Mouse (Mus musculus) embryo, embryonic 9.5 days (tissue): Measurements from ENCODE around the gene Fuom.
"Not testable (repeated sequence)": the region's sequence is repeated elsewhere in the genome, so short reads cannot be mapped to it uniquely, and the experiment has no call there.

Source experiments
- DNase-seq: peaks from one replicate; pipeline ENCODE4 v3.0.0-alpha.2; 2017; ENCODE audit errors: extremely low spot score

The Fuom gene

DNA sequence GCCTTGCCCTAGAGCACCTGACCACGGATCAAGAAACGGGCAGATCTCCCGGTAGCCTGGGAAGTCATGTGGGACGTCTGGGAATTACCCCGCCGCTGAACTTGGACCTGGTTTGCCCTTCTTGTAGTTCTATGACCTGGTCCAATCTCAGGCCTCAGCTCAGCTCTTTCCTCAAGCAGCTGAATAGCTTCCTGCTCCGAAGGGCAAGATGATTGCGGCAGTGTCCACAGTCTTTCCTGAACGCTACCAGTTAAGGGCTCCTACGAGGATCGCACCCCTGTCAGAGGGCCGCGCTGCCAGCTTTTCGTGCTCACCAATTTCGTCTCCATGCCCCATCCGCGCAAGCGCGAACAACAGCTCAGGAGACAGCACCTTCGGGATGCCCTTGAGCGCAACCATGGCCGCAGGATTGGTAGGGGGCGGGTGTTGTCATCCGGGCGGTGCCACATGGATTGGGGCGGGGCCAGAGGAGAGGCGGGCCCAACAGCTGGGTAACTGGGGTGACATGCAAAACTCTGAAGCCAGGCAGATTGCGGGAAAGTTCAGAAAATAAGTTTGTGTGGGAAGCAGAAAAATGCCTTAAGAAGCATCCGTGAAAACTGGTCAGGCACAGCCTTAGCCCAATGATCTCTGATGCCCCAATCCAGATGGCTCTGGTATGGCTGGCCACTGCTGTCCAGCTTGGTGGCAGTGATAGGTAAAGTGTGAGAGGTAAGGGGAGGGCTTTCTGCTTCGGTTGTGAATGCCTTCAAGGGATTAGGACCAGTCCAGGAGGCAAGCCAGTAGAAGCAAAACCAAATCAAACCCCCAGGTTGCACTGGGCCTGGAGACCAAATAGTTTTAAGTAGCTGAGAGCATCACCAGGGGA, at the start of gene Fuom:
Gene Fuom, minus strand, starts transcription at position 449 of the 868 bp plus-strand sequence.
- DNase-seq, result peak; percentile 75

DNA sequence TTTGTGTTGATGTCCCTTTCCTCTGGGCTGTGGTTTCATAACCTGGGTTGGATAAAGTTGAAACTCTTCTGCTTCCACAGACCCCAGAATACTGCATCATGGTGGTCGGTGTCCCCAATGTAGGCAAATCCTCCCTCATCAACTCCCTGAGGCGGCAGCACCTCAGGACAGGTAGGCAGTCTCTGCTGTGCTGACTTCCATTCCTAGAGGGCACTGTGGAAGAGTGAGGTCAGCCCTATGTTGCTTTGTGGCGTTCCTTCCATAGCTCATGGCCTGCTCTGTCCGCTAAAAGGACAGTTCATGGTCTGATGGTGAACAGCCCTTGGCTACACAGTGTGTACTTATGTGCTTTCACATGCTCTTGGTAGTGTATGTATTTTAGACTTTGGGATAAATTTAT, 42.3 kb upstream of the Fuom start:
- DNase-seq, result no peak

DNA sequence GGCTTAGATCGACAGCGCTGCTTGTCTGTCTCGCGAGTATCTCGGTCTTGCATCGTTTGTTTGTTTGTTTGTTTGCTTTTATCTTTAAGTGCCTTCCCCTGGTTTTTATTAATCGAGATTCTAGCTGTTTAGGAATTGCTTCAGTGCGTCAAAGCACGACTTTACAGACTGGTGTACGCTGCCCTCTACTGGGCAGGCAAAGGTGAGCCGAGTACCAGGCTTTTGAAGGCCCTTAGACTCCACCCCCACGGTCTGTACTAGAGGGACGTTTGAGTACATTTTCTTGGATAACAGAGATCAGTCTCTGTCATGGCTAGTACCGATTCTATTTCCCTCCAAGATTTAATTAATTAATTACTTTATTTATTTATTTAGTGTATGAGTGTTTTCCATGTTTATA, 39.1 kb upstream of the Fuom start:
- DNase-seq, result peak; percentile 47

DNA sequence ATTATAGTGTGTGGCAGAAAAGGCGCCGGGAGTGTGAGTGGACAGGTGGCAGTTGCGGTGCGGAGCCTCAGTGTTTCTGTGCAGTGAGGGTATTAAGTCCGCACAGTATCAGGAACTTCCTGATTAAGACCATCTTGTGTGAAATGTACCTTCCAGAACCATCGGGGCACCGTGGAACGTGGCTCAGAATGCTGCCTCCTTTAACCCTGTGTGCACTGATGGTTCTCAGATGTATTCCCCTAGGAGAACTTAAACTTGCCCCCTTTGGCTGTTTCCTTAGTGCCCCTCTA, 35.7 kb upstream of the Fuom start:
- DNase-seq, result no peak

DNA sequence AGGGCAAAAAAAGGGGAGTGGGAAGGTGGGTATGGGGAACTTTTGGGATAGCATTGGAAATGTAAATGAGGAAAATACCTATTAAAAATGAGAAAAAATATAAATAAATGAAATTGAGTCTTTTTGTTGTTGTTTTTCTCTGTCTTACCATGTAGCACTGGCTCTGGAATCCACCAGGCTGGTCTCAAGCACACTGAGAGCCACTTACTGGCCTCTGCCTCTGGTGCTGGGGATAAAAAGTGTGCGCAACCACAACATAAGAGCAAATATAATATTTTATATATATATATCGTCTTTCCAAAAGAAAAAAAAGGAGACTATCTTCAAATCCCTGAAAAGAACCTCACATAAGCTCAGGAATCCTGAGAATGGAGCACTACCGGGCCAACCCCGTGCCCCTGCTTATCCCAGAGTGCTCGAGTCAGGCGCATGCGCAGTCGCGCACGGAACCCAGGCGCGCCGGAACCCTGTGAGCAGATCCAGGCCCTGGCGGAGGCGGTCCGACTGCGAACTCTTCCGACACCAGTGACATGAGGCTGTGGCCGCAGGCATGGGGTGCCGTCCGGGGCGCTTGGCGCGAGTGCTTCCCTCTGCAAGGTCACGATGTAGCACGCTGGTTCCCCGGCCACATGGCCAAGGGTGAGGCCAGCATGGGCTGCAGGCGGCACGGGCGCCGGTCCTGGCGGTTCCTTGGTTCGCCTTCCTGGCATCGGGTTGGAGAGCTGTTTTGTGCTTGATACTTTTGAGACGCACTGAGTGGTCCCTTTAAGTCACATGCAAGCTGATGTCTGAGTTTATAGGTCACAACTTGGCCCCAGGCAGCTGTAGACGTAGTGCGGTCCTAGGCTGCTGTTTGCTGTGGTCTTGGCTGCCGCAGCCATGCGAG, 35.1 kb upstream of the Fuom start, which contains the start of gene Mtg1:
Gene Mtg1, plus strand, starts transcription at position 430 of the 886 bp plus-strand sequence.
- peak; percentile 95 for DNase-seq

DNA sequence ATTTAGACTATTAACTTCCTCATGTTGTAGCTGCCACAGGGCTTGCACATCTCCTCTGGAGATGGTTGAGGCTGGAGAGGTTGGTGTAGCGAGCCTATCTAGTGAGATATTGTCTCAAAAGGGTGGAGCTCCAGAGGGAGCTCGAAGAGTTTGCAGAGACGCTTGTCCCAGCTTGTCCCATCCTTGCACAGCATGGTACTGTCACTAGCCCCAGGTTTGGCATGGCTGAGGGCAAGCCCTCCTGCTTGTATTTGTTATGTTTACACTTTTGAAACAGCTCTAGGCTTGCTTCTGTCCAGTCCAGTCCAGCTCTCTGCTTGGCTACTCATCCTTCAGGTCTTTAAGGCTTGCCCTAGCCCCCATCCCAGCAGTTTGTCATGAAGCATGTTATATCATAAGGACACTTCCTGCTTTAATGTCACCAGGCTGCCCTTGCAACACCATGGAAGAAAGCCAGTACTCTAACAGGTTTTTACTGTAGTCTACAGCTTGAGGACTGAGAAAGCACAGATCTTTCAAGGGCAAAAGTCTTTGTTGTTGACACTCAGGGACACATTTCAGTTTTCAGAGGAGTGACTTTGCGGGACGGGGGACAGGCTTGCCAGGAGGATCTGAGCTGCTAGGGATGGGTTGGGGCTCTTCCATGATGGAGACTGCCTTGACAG, 33.0 kb upstream of the Fuom start:
- no peak for DNase-seq

DNA sequence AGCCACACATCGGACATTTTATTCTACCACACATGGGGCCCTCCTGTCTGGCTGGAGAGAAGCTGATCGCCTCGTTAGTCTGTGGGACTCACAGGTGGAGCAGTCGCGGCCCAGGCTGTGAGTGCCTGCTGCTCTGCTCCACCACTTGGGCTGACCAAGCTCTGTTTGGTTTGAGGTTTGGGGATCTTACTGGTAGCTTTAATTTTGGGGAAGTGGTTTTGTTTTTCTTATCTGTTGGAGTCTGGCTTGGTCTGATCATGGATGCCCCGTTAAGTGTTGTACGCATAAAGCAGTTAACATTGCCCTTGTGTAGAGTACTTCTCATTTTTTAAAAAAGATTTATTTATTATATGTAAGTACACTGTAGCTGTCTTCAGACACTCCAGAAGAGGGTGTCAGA, 31.8 kb upstream of the Fuom start:
- DNase-seq, result not testable (repeated sequence)

DNA sequence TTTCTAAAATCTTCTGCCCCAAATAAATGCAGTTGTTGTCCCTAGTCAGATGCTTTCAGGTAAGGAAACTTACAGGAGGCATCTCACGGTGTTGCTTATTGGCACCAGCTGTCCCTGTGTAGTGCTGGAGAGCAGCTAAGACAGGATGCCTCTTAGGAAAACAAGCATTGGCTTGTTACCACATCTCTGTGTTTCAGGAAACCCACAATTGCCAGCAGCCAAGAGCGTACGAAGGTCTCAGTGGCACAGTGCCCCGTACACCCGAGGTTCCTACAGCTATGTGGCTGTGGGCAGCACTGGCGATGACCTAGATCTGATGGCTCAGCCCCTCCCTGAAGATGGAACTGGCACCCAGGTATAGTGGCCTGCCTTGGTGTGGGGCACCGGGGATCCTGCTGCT, 29.9 kb upstream of the Fuom start:
- DNase-seq, result not testable (repeated sequence)

DNA sequence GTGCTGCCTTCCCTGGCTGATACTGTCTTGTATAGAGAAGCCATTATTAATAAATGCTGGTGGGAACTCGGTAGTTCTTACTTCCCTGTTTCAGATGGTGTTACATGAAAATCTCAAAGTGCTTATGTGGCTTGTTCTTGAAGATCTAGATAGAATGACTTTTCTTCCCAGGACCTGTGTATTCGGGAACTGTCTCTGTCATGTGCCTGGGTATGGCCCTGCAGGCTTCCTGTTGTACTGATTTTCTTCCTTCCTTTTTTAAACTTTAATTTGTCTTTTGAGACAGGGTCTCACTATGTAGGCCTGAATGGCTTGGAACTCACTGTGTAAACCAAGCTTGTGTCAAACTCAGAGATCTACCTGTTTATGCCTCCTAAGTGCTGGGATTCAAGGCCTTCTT, 25.7 kb upstream of the Fuom start:
- DNase-seq, result no peak

DNA sequence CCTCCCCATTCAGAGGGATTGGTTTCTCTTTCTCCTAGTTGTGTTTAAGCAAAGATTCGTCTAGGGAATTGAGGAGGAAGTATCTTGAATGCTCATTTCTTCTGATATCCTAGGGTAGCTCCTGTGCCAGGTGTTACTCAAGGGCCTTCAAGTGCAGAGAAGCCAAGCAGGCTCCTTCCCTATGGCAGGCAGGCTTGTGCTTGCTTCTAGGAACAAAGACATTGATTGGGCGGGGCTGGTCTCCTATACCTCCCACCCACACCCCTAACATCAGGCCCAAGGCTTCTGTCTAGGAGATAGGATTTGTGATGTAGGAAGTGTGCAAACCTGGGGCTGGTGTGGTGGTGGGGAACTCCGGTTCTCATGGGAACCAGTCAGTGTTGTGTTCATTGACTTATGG, 24.7 kb upstream of the Fuom start:
- DNase-seq, result no peak

DNA sequence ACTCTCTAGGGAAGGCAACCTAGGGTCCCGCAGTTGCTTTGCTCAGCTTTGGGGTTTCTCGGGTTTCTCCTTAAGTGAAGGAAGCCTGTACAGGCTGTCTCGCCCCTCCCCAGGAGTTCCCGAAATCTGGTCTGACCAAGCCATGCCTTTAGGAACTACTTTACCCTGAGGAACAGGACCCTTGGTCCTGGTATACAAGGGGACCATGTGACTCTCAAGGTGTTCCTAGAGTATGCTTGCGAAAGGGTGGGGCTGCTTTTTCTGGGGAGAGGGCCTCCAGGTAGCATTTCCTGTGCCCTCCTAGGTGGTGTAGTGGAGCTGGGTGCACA, 23.7 kb upstream of the Fuom start:
- DNase-seq, result no peak

DNA sequence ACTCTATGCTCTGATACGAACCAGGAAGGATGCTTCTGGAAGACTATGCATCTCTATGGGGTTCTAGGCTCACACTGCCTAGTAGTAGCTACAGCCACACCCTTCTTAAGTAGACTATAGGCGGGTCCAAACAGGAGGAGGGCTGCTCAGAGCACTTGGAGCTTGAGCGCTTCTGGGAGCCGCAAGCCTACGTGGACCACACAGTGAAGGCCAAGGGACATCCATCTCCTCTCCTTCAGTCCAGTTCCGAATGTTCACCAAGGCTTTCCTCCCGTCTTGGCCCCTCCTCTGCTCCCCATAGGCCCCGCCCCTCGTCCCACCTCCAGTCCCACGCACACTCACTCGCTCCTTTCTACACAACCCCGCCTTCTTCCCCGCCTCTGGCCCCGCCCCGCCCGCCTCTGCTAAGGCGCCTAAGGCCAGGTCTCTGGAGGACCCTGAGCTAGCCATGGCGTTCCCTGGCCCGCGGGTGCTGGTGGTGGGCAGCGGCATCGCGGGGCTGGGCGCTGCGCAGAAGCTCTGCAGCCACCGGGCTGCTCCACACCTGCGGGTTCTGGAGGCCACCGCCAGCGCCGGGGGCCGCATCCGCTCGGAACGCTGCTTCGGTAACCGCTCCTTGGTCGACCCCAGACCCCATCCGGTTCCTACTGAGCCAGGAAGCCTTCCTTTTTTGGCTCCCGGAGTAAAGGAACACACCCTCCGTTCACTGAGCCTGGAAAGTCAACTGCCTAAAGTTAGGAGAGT, 23.2 kb upstream of the Fuom start:
- DNase-seq, result peak; percentile 97

DNA sequence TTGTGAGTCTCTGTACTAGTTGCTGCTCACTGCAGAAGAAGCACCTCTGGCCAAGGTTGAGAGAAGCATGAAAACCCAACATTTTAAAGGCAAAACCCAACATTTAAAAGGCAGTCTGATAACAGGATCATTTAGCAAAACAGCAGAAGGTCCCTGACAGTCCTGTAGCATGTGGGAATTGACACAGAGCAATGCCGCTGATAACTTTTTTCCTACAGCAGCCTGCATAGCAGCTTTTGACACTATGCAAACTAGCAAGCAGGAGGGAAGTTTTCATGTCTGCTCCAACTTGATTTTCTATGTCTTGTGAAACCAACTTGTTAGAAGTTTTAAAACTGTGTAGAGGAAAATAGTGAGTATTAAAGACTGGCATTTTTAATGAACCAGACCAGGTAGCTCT, 22.1 kb upstream of the Fuom start:
- no peak for DNase-seq

DNA sequence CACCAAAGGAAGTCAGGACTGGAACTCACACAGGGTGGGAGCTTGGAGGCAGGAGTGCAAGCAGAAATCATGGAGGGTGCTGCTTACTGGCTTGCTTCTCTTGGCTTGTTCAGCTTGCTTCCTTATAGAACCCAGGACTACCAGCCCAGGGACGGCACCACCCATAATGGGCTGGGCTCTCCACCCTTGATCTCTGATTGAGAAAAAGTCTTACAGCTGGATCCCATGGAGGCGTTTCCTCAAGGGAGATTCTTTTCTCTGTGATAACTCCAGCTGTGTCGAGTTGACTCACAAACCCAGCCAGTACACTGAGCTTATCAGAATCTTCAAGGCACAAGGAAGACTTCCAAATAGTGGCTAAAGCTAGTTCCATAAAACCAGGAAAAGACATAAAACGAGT, 20.5 kb upstream of the Fuom start:
- DNase-seq, result no peak

DNA sequence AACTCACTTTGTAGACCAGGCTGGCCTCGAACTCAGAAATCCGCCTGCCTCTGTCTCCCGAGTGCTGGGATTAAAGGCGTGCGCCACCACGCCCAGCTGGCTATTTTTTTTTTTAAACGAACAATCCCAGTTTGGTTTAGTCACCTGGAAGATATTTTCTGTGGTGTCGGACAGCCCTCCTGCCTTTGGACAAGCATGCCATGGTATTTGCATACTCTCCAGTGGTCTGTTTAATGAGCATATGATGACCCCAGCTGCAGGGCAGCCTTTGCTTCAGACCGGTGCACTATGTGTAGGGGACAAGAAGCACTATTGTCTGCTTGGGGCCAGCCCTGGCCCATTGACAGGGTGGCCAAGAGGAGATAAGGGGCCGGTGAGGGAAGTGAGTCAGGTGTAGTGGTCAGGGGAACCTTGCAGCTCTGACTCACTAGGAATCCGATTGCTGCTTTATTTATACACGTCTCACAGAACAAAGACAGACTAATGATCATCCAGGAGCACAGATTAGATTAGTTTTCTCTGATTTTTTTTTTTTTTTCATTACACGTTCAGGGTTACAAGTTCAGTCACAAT, 19.2 kb upstream of the Fuom start:
- no peak for DNase-seq

DNA sequence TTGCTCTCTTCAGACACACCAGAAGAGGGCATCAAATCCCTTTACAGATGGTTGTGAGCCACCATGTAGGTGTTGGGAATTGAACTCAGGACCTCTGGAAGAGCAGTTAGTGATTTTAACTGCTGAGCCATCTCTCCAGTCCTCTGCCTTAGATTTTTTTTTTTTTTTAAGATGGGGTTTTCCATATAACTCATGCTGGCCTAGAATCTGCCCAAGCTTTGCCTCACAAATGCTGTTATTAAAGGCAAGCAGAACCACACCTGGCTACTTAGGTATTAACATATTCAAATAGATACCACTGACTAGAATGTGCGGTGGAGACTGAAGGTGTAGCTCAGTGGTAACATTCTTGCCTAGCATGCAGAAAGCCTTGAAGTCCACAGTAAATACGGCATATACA, 18.2 kb upstream of the Fuom start:
- no peak for DNase-seq

DNA sequence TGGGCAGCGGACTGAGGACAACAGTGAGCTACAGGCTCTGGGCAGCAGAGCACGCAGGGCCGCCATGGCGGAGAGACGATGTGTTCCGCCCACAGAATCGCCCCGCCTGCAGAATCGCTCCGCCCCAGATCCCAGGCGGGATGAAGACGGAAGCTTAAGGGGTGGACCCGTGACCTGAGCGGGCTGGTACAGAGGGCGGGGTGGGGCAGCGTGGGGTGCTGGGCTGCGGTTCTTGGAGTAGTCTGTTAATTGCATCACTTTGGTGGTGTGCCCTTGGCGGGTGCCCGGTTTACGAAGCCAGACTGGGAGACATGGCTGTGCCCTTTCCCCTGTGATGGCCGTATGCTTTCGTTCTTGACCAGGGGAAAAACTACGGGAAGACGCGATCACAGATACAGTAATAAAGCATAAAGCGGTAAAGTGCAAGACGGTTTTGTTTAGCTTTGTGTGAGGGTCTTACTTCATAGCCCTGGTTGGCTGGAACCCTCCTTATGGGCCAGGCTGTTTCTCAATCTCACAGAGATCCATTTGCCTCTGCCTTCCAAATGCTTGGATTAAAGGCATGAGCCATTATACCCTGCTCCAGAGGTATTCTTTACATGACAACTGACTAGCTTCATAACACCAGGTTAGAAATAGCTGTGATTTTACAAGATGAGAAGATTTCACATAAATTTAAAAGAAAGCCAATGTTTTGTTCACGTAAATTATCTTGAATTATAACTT, 14.3 kb upstream of the Fuom start, which contains the start of gene Echs1:
Gene Echs1, minus strand, starts transcription at position 148 of the 726 bp plus-strand sequence.
- peak; percentile 86 for DNase-seq

DNA sequence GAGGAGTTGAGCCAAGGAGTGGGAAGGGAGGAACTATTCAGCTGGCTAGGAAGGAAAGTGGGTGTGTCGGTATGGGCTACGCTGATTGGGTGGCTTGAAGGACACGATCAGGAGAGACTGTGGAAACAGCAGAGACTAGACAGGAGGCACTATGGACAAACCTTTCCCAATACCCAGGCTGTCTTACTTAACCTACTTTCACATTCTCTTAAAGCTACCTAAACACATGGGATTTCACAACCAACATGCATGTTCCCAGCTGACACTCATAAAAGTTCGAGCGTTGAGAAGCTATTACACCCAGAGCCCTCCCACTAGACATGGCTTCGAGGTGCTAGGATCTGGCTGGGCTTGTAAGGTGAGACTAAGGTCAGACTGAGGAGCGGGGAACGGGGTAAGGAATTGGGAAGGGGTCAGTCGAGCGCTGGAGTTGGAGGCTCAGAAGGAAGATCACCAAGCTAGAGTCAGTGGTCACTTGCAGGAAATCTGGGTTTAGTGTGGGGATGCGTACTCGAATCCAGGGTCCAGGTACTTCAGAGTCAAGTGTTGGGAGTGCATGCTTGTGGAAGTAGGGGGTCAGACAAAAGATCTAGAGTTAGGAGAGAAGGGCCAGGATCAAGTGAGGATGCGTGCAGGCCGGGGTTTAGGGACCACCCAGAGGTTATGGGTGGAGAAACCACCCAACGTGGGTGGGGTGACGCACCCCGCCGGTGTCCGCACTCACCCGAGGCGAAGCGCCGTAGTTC, 13.5 kb upstream of the Fuom start, which contains the start of gene Paox:
Gene Paox, plus strand, starts transcription at position 217 of the 746 bp plus-strand sequence.
- DNase-seq, result peak; percentile 42

DNA sequence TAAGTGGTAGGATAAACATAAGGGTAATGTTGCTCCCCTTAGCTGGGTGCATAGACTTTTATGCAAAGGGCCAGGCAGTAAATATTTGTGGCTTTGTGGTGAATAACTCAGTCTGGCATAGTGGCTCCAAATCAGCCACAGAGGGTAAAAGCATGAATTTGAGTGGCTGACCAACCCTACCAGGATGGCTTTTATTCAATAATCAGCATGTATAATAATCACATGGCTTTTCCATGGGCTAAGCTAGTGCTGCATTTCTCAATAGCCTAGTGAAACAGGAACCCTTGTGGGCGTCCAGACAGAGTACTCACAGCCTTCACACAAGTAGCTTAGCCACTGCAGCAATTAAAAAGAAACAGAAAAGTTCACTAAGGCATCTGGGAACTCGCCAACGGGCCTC, 9.7 kb upstream of the Fuom start:
- DNase-seq, result no peak

DNA sequence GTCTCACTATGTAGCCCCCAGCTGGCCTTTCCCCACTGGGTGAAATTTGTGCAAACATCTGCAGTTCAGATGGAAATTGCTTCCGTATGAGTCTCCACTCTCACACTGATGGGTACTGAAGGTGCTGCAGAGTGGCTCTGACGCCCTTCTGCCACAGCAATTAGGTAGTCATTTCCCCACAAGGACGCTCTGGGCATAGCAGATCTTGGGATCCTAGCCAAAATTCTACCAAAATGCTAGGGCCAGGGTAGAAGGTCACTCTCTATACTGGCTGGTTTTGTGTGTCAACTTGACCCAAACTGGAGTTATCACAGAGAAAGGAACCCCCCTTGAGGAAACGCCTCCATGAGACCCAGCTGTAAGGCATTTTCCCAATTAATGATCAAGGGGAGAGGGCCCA, 1.8 kb upstream of the Fuom start:
- no peak for DNase-seq
